Mouse (Mus musculus) forebrain, postnatal 0 days (tissue): ENCODE data around the gene Pik3cb. TPM values are rescaled to one million over a fixed set of nuclear protein-coding genes. Genes with fewer than 3 reads are reported as not detected.

ENCODE experiments used
- ATAC-seq: fragments of 200-750 bp; cut with Nextera tagmentation; 2 replicates; pipeline ENCODE4 v1.8.0; 2017; ENCODE audit warnings: mild to moderate bottlenecking, moderate library complexity
- DNase-seq: peaks from one replicate; pipeline ENCODE4 v3.0.0-alpha.2; 2015
- H3K27ac ChIP-seq: fragments of 300-500 bp; sonication (generic); 2 replicates; pipeline ENCODE4 v1.5.1; 2014; ENCODE audit warnings: low read depth, mild to moderate bottlenecking, antibody characterized with exemption, low read length, moderate library complexity, mixed read lengths
- H3K27me3 ChIP-seq: fragments of 300-500 bp; sonication (generic); 2 replicates; pipeline ENCODE4 v1.6.1; 2014; ENCODE audit warnings: mild to moderate bottlenecking, low read length, mixed read lengths; ENCODE audit not compliant: insufficient read depth
- H3K36me3 ChIP-seq: fragments of 300-500 bp; sonication (generic); 2 replicates; pipeline ENCODE4 v1.6.1; 2014; ENCODE audit warnings: mild to moderate bottlenecking, moderate library complexity; ENCODE audit not compliant: insufficient read depth
- H3K4me1 ChIP-seq: fragments of 300-500 bp; sonication (generic); 2 replicates; pipeline ENCODE4 v1.6.1; 2014; ENCODE audit warnings: antibody characterized with exemption; ENCODE audit not compliant: insufficient read depth
- H3K4me2 ChIP-seq: fragments of 300-500 bp; sonication (generic); 2 replicates; pipeline ENCODE4 v1.6.1; 2014; ENCODE audit warnings: low read depth, mild to moderate bottlenecking, moderate library complexity
- H3K4me3 ChIP-seq: fragments of 300-500 bp; sonication (generic); 2 replicates; pipeline ENCODE4 v1.5.1; 2014; ENCODE audit warnings: low read depth, low read length, mixed read lengths
- H3K9ac ChIP-seq: fragments of 300-500 bp; sonication (generic); 2 replicates; pipeline ENCODE4 v1.6.1; 2014; ENCODE audit warnings: mild to moderate bottlenecking
- H3K9me3 ChIP-seq: fragments of 300-500 bp; sonication (generic); 2 replicates; pipeline ENCODE4 v1.6.1; 2016; ENCODE audit warnings: low read length
- CTCF ChIP-seq: sonication (generic); IDR thresholded peaks from 2 replicates; pipeline ENCODE4 v1.5.1; 2016; ENCODE audit warnings: antibody characterized with exemption, control low read depth, low read depth
- whole genome bisulfite sequencing: fragments of 180-500 bp; shearing (Covaris S2); extraction: QIAGEN DNeasy Blood & Tissue Kit; methylation state at CpG from one replicate; pipeline ENCODE4 v1.1.7; 2014; 5-methylcytosine and 5-hydroxymethylcytosine counted together
- polyA plus RNA-seq: library from polyadenylated mRNA; unstranded; fragments of >200 nt; fragmentation: Nextera tagmentation; extraction: Ambion mirVana; gene quantifications from 2 replicates; pipeline ENCODE4 v1.2.1, GENCODE M21; 2015
- total RNA-seq: library from RNA; depleted of rRNA; stranded (reverse); fragments of >200 nt; gene quantifications from 2 replicates; pipeline ENCODE4 v1.2.3, GENCODE M21; 2014

The Pik3cb gene
- total and polyA plus RNA-seq, 2 experiments from 2014 or later = 2.2 to 5.7 TPM

- Histone ChIP-seq H3K4me2 (no peak within 1 kb of the TSS), H3K27ac (no peak within 1 kb of the TSS), H3K9ac (no peak within 1 kb of the TSS), H3K36me3 (peaks cover 16% of the 10 kb centered on the region; the same call in 1 of the 2 replicates), H3K9me3 (no peaks in the 10 kb centered on the region), H3K4me3 (no peak within 1 kb of the TSS), H3K4me1 (no peaks in the 10 kb centered on the region), H3K27me3 (no peaks in the 10 kb centered on the region)
- TF ChIP-seq CTCF = no peak
- ATAC-seq (no peak), DNase-seq (no peak)
- 84% methylated on average over 12 of the region's 12 CpGs for WGBS
Observed at GRCm38 (mm10) chr9:99035575-99035974, 104.8 kb downstream of the Pik3cb start, which contains the start of gene Gm1123. Gene Gm1123, minus strand, starts transcription at chr9:99035715.

DNA sequence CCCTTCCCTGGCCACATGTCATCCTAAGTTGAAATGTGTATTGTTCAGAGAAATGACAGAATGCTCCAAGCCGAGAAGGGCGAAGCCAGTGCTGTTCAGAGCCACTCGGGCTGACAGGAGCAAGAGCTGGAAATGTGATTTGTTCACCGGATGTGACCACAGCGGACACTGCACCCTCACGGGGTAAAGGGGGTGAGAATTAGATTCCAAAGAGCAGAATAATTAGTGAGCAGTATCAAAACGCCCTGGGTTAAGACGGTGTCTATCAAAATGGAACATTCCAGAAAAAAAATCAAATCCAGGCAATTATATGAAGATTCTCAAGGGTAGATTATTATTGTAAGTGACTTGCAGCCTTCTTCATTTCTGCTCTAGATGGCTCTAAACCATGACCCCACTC, 106.3 kb downstream of the Pik3cb start:
- Histone ChIP-seq H3K9me3 (no peaks in the 10 kb centered on the region), H3K4me3 (no peak overlapping the region), H3K9ac (no peak overlapping the region), H3K4me1 (no peaks in the 10 kb centered on the region), H3K27me3 (no peaks in the 10 kb centered on the region), H3K4me2 (no peak overlapping the region), H3K27ac (no peak overlapping the region), H3K36me3 (peaks cover 4% of the 10 kb centered on the region; the same call in 1 of the 2 replicates)
- DNase-seq = no peak
- ATAC-seq = no peak
- TF ChIP-seq CTCF = no peak
- WGBS = 80% methylated on average over 8 of the region's 8 CpGs

DNA sequence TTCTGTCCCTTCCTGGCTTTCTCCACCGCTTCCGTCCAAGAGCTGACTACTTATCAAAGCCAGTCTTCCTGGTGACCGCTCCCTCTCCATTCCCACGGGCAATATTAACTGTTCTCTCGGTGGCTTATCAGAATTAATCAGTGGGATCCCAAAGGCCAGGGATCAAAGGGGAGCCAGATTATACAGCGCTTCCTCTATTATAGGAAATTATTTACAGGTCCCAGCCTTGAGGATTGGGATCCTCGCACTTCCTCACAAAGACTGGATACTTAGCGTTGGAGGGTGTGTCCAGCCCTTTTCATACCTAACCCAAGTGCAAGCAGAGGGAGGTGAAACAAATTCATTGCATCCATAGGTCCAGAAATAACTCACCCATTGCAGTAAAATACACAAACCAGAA, 108.4 kb downstream of the Pik3cb start:
- no peak overlapping the region for H3K4me3 ChIP-seq
- H3K27me3 ChIP-seq = no peaks in the 10 kb centered on the region
- no peak overlapping the region for H3K9ac ChIP-seq
- no peaks in the 10 kb centered on the region for H3K9me3 ChIP-seq
- TF ChIP-seq CTCF = no peak
- no peak overlapping the region for H3K27ac ChIP-seq
- no peaks in the 10 kb centered on the region for H3K36me3 ChIP-seq
- no peak overlapping the region for H3K4me2 ChIP-seq
- ATAC-seq (no peak), DNase-seq (no peak)
- H3K4me1 ChIP-seq = no peaks in the 10 kb centered on the region
- WGBS = 85% methylated on average over 8 of the region's 8 CpGs

- no peak for TF ChIP-seq CTCF
- Histone ChIP-seq H3K27me3 (no peaks in the 10 kb centered on the region), H3K36me3 (no peaks in the 10 kb centered on the region), H3K9me3 (no peaks in the 10 kb centered on the region), H3K9ac (no peak overlapping the region), H3K27ac (no peak overlapping the region), H3K4me2 (no peak overlapping the region), H3K4me1 (no peaks in the 10 kb centered on the region), H3K4me3 (no peak overlapping the region)
- DNase-seq (no peak), ATAC-seq (no peak)
- WGBS = 87% methylated on average over 4 of the region's 4 CpGs
Observed at GRCm38 (mm10) chr9:99021751-99022150, 118.7 kb downstream of the Pik3cb start.

DNA sequence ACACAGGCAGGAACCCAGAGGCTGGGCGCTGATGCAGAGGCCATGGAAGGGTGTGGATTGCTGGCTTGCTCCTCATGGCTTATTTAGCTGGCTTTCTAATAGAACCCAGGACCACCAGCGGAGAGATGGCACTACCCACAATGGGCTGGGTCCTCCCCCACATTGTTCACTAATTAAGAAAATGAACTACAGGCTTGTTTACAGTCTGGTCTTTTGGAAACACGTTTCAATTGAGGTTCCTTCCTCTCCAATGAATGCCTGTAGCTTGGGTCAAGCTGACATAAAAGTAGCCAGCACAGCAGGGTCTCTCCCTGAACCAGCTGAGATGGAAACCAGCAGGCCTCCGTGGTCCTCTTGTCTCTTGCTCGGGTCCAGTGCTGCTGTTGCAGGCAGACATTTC, 119.3 kb downstream of the Pik3cb start:
- WGBS = 20% methylated on average over 5 of the region's 5 CpGs
- Histone ChIP-seq H3K4me2 (no peak overlapping the region), H3K9me3 (no peaks in the 10 kb centered on the region), H3K27me3 (no peaks in the 10 kb centered on the region), H3K27ac (no peak overlapping the region), H3K36me3 (no peaks in the 10 kb centered on the region), H3K9ac (no peak overlapping the region), H3K4me1 (no peaks in the 10 kb centered on the region), H3K4me3 (no peak overlapping the region)
- DNase-seq (no peak), ATAC-seq (no peak)
- TF ChIP-seq CTCF = no peak

DNA sequence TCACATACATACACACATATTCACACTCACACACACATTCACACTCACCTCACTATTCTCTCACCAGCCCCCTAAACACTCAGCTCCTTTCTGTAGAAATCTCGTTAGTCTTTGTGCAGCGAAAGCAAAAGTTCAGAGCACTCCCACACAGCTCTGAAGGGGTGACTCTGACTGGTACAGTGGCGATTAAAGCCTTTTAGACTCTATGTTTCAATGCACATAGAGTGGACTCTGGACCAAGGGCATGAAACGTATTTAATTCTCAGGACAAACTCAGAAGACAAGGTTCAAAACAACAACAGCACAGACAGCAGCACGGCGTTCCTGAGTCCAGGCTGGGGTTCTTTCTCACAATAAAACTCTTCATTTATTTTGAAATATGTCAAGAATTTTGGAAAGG, 122.7 kb downstream of the Pik3cb start:
- Histone ChIP-seq H3K4me3 (no peak overlapping the region), H3K9me3 (no peaks in the 10 kb centered on the region), H3K9ac (no peak overlapping the region), H3K4me2 (no peak overlapping the region), H3K27ac (no peak overlapping the region), H3K36me3 (no peaks in the 10 kb centered on the region), H3K4me1 (no peaks in the 10 kb centered on the region), H3K27me3 (no peaks in the 10 kb centered on the region)
- no peak for ATAC-seq
- no peak for DNase-seq
- 68% methylated on average over 6 of the region's 6 CpGs for WGBS
- TF ChIP-seq CTCF = no peak

DNA sequence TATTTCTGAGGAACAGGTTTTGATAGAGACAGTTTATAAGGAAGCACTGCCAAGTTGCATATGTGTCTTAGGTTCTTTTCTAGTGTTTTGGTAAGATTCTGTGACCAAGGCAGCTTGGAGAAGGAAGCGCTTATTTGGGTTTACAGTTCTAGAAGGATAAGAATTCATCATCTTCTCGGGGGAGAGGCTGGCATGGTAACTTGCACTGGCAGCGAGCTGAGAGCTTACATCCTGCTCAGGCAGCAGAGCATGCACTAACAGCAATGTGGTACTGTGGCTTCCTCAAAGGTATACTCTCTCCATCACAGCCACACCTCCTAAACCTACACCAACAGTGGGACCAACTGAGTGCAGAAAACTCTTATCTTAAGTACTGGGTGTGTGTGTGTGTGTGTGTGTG, 123.7 kb downstream of the Pik3cb start:
- Histone ChIP-seq H3K9ac (no peak overlapping the region), H3K27me3 (no peaks in the 10 kb centered on the region), H3K4me1 (no peaks in the 10 kb centered on the region), H3K27ac (no peak overlapping the region), H3K9me3 (no peaks in the 10 kb centered on the region), H3K4me3 (no peak overlapping the region), H3K4me2 (no peak overlapping the region), H3K36me3 (no peaks in the 10 kb centered on the region)
- ATAC-seq (no peak), DNase-seq (peak; percentile 35)
- 66% methylated on average over 3 of the region's 3 CpGs for WGBS
- TF ChIP-seq CTCF = no peak

DNA sequence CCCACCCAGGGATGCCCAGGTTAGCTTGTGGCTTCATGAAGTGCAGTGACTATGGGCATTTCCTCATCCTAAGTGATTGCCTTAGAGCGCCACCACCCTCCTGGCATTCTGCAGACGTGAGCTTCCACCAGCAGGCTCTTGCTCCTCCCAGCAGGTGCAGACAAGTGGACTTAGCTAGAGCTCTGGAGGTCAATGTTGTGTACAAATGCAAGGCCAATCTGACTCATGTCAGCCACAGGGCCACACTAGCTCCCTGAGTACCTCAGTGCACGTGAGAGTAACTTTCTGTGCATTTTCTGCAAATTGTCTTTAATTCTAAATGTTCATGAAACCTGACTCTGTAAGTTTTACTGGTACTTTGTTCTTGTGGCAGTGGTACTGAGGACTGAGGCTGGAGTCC, 124.1 kb downstream of the Pik3cb start:
- no peak for ATAC-seq

More for the DNA sequence above, 124.1 kb downstream of the Pik3cb start:
- H3K9me3 ChIP-seq = no peaks in the 10 kb centered on the region
- no peak overlapping the region for H3K9ac ChIP-seq
- H3K4me3 ChIP-seq = no peak overlapping the region
- no peaks in the 10 kb centered on the region for H3K36me3 ChIP-seq
- no peak for TF ChIP-seq CTCF
- H3K27me3 ChIP-seq = no peaks in the 10 kb centered on the region
- no peak overlapping the region for H3K4me2 ChIP-seq
- 73% methylated on average over 3 of the region's 3 CpGs for WGBS
- H3K4me1 ChIP-seq = no peaks in the 10 kb centered on the region
- H3K27ac ChIP-seq = no peak overlapping the region
- DNase-seq = no peak
